Mouse (Mus musculus) kidney, embryonic 15.5 days (tissue): ENCODE results near the gene Psg25. TPM values are rescaled to one million over a fixed set of nuclear protein-coding genes. Genes with fewer than 3 reads are reported as not detected.
"Not testable (repeated sequence)": the region's sequence is repeated elsewhere in the genome, so short reads cannot be mapped to it uniquely, and the experiment has no call there.

Source experiments
- ATAC-seq: fragments of 200-750 bp; cut with Nextera tagmentation; replicated peaks from 2 replicates; pipeline ENCODE4 v1.8.0; 2017; ENCODE audit warnings: moderate TSS enrichment; ENCODE audit not compliant: low FRiP score
- H3K27ac ChIP-seq: fragments of 300-500 bp; sonication (generic); 2 replicates; pipeline ENCODE4 v1.5.1; 2015; ENCODE audit warnings: mild to moderate bottlenecking, inconsistent platforms
- H3K27me3 ChIP-seq: fragments of 300-500 bp; sonication (generic); 2 replicates; pipeline ENCODE4 v1.6.1; 2015; ENCODE audit warnings: inconsistent platforms
- H3K36me3 ChIP-seq: fragments of 300-500 bp; sonication (generic); 2 replicates; pipeline ENCODE4 v1.6.1; 2015; ENCODE audit warnings: inconsistent platforms
- H3K4me1 ChIP-seq: fragments of 300-500 bp; sonication (generic); 2 replicates; pipeline ENCODE4 v1.6.1; 2015; ENCODE audit warnings: inconsistent platforms
- H3K4me2 ChIP-seq: fragments of 300-500 bp; sonication (generic); 2 replicates; pipeline ENCODE4 v1.6.1; 2015; ENCODE audit warnings: moderate library complexity, mild to moderate bottlenecking, inconsistent platforms
- H3K4me3 ChIP-seq: fragments of 300-500 bp; sonication (generic); replicated peaks from 2 replicates; pipeline ENCODE4 v1.5.1; 2015; ENCODE audit warnings: mild to moderate bottlenecking, inconsistent platforms
- H3K9ac ChIP-seq: fragments of 300-500 bp; sonication (generic); 2 replicates; pipeline ENCODE4 v1.6.1; 2015; ENCODE audit warnings: mild to moderate bottlenecking, inconsistent platforms
- H3K9me3 ChIP-seq: fragments of 300-500 bp; sonication (generic); replicated peaks from 2 replicates; pipeline ENCODE4 v1.6.1; 2016; ENCODE audit warnings: inconsistent platforms
- WGBS: fragments of 180-500 bp; shearing (Covaris S2); methylation state at CpG from one replicate; pipeline ENCODE4 v1.1.7; 2015; ENCODE audit warnings: mixed read lengths; 5-methylcytosine and 5-hydroxymethylcytosine counted together
- polyA plus RNA-seq: library from polyadenylated mRNA; unstranded; fragments of >200 nt; fragmentation: Nextera tagmentation; extraction: Ambion mirVana; gene quantifications from 2 replicates; pipeline ENCODE4 v1.2.1, GENCODE M21; 2015

Gene Psg25
- polyA plus RNA-seq: not detected in 2 replicates

GRCm38 (mm10) chr7:18532169-18532568 is at the start of gene Psg25:
Gene Psg25, minus strand, starts transcription at chr7:18532269.
- no peak within 1 kb of the TSS for H3K4me2 ChIP-seq
- no peak within 1 kb of the TSS for H3K4me3 ChIP-seq
- no peaks in the 10 kb centered on the region for H3K9me3 ChIP-seq
- H3K4me1 ChIP-seq: no peaks in the 10 kb centered on the region
- ATAC-seq: no peak
- no peaks in the 10 kb centered on the region for H3K27me3 ChIP-seq
- no peak within 1 kb of the TSS for H3K27ac ChIP-seq
- H3K36me3 ChIP-seq: no peaks in the 10 kb centered on the region
- 89% methylated on average over 1 of the region's 1 CpGs for WGBS
- no peak within 1 kb of the TSS for H3K9ac ChIP-seq

DNA sequence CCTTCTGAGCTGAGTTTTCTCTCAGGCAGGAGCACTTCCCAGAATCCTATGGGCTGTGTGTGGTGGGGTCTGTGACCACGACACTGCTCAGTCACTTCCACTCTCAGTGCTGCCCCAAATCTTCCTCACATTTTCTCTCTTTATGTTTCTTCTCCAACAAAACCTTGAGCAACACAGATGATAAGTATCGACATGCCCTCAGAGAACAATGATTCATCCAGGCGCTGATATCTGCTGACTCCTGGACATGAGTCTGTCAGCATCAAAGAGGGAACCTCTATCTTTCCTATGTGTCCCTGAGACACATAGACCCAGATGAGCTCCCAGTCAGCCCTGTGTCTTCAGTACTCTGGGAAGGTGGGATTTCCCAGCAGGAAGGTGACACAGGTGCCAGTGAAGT is 35.1 kb upstream of the Psg25 start, which contains the start of gene Psg27:
Psg27 (minus strand) TSS at position 101 of the 400 bp plus-strand sequence.
- no peak within 1 kb of the TSS for H3K4me2 ChIP-seq
- H3K4me1 ChIP-seq: no peaks in the 10 kb centered on the region
- no peaks in the 10 kb centered on the region for H3K9me3 ChIP-seq
- no peak within 1 kb of the TSS for H3K27ac ChIP-seq
- H3K36me3 ChIP-seq: no peaks in the 10 kb centered on the region
- no peak within 1 kb of the TSS for H3K9ac ChIP-seq
- no peaks in the 10 kb centered on the region for H3K27me3 ChIP-seq
- no peak within 1 kb of the TSS for H3K4me3 ChIP-seq
- no peak for ATAC-seq
- 76% methylated on average over 3 of the region's 3 CpGs for WGBS

- H3K9me3 ChIP-seq: no peaks in the 10 kb centered on the region
- no peaks in the 10 kb centered on the region for H3K27me3 ChIP-seq
- no peaks in the 10 kb centered on the region for H3K4me1 ChIP-seq
- H3K36me3 ChIP-seq: no peaks in the 10 kb centered on the region
- ATAC-seq: no peak
- H3K27ac ChIP-seq: no peak overlapping the region
- H3K4me2 ChIP-seq: no peak overlapping the region
- H3K4me3 ChIP-seq: no peak overlapping the region
- no peak overlapping the region for H3K9ac ChIP-seq
These were observed 27.8 kb upstream of the Psg25 start for GRCm38 (mm10) chr7:18559850-18560249.

DNA sequence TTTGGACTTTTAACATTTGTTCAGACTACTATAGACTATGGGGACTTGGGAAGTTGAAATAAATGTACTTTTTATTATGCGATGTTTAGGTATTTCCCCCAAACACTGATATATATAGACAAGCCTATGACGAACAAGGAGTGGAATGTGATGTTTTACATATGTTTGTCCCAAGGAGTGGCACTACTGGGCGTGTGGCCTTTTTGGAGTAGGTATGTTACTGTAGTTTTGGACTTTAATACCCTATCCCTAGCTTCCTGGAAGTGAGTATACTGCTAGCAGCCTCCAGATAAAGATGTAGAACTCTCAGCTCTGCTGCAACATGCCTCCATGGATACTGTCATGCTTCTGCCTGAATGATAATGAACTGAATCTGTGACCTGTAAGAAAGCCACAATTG is 23.7 kb upstream of the Psg25 start:
- H3K36me3 ChIP-seq, ATAC-seq, H3K4me2 ChIP-seq, H3K27ac ChIP-seq, H3K9ac ChIP-seq, H3K9me3 ChIP-seq, H3K4me3 ChIP-seq, H3K27me3 ChIP-seq, H3K4me1 ChIP-seq: not testable (repeated sequence)
- 85% methylated on average over 3 of the region's 3 CpGs for WGBS

DNA sequence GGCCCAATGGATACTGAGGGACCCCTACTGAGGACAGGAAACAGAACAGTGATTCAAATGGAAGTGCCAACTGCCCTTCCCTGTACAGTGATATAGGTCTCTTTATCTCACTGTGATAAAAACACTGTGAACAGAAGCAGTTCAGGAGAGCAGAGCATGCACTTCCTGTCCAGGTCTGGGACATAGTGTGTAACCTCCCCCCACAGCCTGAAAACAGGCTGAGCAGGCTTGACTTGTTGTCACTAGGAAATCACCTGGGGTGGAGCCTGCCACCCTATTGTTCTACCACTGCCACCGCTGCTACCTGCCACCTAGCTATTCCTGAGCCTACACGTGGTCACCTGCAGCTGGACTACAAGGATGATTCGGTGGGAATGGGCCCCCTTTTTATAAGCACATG is 1.4 kb upstream of the Psg25 start:
- WGBS: 59% methylated on average over 3 of the region's 3 CpGs
- no peak overlapping the region for H3K4me3 ChIP-seq
- H3K27ac ChIP-seq: no peak overlapping the region
- H3K4me2 ChIP-seq: no peak overlapping the region
- no peak for ATAC-seq
- no peak overlapping the region for H3K9ac ChIP-seq
- no peaks in the 10 kb centered on the region for H3K27me3 ChIP-seq
- no peaks in the 10 kb centered on the region for H3K36me3 ChIP-seq
- no peaks in the 10 kb centered on the region for H3K4me1 ChIP-seq
- H3K9me3 ChIP-seq: no peaks in the 10 kb centered on the region

- H3K9ac ChIP-seq: no peak overlapping the region
- H3K4me3 ChIP-seq: no peak overlapping the region
- ATAC-seq: no peak
- H3K27me3 ChIP-seq: no peaks in the 10 kb centered on the region
- H3K27ac ChIP-seq: no peak overlapping the region
- no peaks in the 10 kb centered on the region for H3K9me3 ChIP-seq
- H3K36me3 ChIP-seq: no peaks in the 10 kb centered on the region
- H3K4me1 ChIP-seq: no peaks in the 10 kb centered on the region
- H3K4me2 ChIP-seq: no peak overlapping the region
- WGBS: 98% methylated on average over 8 of the region's 8 CpGs
These were observed 7.4 kb downstream of the Psg25 start for GRCm38 (mm10) chr7:18524668-18525067.

- not testable (repeated sequence) for H3K9me3 ChIP-seq, H3K9ac ChIP-seq, H3K4me3 ChIP-seq, H3K4me2 ChIP-seq, H3K27ac ChIP-seq, H3K36me3 ChIP-seq, H3K4me1 ChIP-seq, ATAC-seq, H3K27me3 ChIP-seq
These were observed 19.2 kb downstream of the Psg25 start for GRCm38 (mm10) chr7:18512848-18513247.

- not testable (repeated sequence) for H3K4me3 ChIP-seq, H3K27me3 ChIP-seq, H3K27ac ChIP-seq, H3K4me1 ChIP-seq, H3K4me2 ChIP-seq, H3K36me3 ChIP-seq, ATAC-seq, H3K9ac ChIP-seq, H3K9me3 ChIP-seq
- WGBS: 45% methylated on average over 2 of the region's 2 CpGs
These were observed 19.7 kb downstream of the Psg25 start for GRCm38 (mm10) chr7:18512417-18512816.

GRCm38 (mm10) chr7:18511479-18511878 is 20.6 kb downstream of the Psg25 start:
- H3K9ac ChIP-seq: no peak overlapping the region
- no peak overlapping the region for H3K4me3 ChIP-seq
- no peak overlapping the region for H3K4me2 ChIP-seq
- H3K27ac ChIP-seq: no peak overlapping the region
- WGBS: 32% methylated on average over 9 of the region's 9 CpGs
- no peaks in the 10 kb centered on the region for H3K27me3 ChIP-seq
- no peaks in the 10 kb centered on the region for H3K4me1 ChIP-seq
- no peaks in the 10 kb centered on the region for H3K9me3 ChIP-seq
- H3K36me3 ChIP-seq: no peaks in the 10 kb centered on the region
- no peak for ATAC-seq

DNA sequence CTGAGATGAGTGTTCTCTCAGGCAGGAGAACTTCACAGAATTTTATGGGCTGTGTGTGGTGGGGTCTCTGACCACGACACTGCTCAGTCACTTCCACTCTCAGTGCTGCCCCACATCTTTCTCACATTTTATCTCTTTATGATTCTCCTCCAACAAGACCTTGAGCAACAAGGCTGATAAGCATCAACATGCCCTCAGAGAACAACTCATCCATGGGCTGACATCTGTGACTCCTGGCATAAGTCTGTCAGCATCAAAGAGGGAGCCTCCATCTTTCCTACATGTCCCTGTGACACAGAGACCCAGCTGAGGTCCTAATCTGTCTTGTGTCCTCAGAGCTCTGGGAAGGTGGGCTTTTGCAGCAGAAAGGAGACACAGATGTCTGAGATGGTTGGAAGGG is 48.0 kb downstream of the Psg25 start, which contains the start of gene Psg26:
Psg26 (minus strand) TSS at position 101 of the 400 bp plus-strand sequence.
- no peaks in the 10 kb centered on the region; the same call in 1 of the 2 replicates for H3K9me3 ChIP-seq
- no peak within 1 kb of the TSS for H3K4me3 ChIP-seq
- H3K4me1 ChIP-seq: no peaks in the 10 kb centered on the region
- no peak for ATAC-seq
- no peaks in the 10 kb centered on the region for H3K36me3 ChIP-seq
- H3K4me2 ChIP-seq: no peak within 1 kb of the TSS
- H3K27ac ChIP-seq: no peak within 1 kb of the TSS
- no peak within 1 kb of the TSS for H3K9ac ChIP-seq
- 70% methylated on average over 1 of the region's 1 CpGs for WGBS
- no peaks in the 10 kb centered on the region for H3K27me3 ChIP-seq

Other genes with a start within 250 kb of the Psg25 start
- gene Psg18, start 177.3 kb downstream of the Psg25 start, polyA plus RNA-seq: not detected in 2 replicates
- not detected in 2 replicates for gene Psg28, start 100.2 kb downstream of the Psg25 start, polyA plus RNA-seq
- gene Psg26, start 48.1 kb downstream of the Psg25 start, polyA plus RNA-seq: not detected in 2 replicates
- gene Psg27, start 35.0 kb upstream of the Psg25 start, polyA plus RNA-seq: not detected in 2 replicates
- not detected in 2 replicates for gene Psg23, start 84.2 kb upstream of the Psg25 start, polyA plus RNA-seq
- gene Psg21, start 124.5 kb upstream of the Psg25 start, polyA plus RNA-seq: not detected in 2 replicates
- not detected in 2 replicates for gene Psg20, start 153.9 kb upstream of the Psg25 start, polyA plus RNA-seq
- gene Psg22, start 185.8 kb upstream of the Psg25 start, polyA plus RNA-seq: not detected in 2 replicates